Mouse (Mus musculus) lung, postnatal 0 days (tissue): ENCODE data around the gene Myo18b.

Experiments
- CTCF ChIP-seq: IDR thresholded peaks from 2 replicates; pipeline ENCODE4 v1.5.1; 2016; ENCODE audit warnings: antibody characterized with exemption, mild to moderate bottlenecking
- EP300 ChIP-seq: IDR thresholded peaks from 2 replicates; pipeline ENCODE4 v1.6.1; 2016; ENCODE audit warnings: antibody characterized with exemption, mild to moderate bottlenecking, control low read depth

DNA sequence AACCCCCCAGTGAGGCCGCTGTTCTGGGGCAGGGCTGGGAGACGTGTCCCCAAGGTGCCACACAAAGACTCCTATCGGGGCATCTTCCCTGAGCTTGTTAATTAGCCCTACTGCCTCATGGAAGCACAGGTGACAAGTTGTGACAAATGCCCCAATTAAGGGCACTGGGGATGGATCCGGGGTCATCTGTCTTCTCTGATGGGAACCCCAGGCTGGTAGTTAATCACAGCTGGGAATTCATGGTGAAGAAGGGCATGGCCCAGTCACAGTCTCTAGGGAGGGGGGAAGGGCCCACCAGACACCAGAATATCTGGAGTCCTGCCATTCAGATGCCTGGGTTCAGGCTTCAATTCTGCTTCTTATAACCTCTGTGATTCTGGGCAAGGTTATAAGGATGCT, 126.4 kb downstream of the Myo18b start:
- TF ChIP-seq EP300 (no peak), CTCF (no peak)
